Mouse (Mus musculus) right cerebral cortex, postnatal 4 days (tissue): ENCODE data around the gene Olfr815.
"Not testable (repeated sequence)": the region's sequence is repeated elsewhere in the genome, so short reads cannot be mapped to it uniquely, and the experiment has no call there.

Experiments used
- DNase-seq: peaks from one replicate; pipeline ENCODE4 v3.0.0-alpha.2; 2022

Gene Olfr815

DNA sequence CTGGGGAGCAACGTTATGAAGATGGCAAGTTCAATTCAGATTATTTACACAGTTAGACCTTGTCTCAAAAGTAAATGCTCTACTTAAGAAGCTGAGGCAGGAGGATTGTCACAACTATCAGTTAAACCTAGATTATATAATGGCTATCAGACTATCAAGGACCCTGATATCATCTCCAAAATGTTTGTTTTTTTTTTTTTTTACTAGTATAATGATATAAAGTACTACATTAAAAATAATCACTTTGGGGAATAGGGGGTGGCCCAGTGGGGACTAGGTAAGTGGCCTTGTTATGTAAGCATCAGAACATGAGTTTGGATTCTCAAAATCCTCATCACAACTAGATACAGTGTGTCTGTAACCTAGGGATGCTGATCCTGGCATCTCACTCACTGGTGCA is at the start of gene Olfr815:
Gene Olfr815 (minus strand): TSS at position 101 of the 400 bp plus-strand sequence.
- not testable (repeated sequence) for DNase-seq

DNA sequence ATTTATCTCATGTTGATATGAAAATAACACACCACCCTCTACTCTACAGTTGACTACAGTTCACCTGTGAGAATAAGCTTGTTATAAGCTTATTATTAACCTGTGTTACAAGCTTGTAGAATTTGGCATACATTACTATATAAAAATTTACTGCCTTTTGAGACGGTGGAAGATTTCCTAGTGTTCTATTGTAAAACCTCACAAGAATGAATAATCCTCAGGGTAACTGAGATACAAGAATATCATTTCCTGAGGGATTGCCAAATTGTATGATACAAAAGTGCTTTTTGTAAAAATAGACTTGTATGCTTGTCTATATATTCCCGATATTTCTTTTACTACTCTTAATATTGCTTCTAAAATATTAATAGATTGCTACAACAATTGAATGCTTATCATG is 43.3 kb upstream of the Olfr815 start, which contains the start of gene Olfr818:
Gene Olfr818 (minus strand): TSS at position 101 of the 400 bp plus-strand sequence.
- no peak for DNase-seq

DNA sequence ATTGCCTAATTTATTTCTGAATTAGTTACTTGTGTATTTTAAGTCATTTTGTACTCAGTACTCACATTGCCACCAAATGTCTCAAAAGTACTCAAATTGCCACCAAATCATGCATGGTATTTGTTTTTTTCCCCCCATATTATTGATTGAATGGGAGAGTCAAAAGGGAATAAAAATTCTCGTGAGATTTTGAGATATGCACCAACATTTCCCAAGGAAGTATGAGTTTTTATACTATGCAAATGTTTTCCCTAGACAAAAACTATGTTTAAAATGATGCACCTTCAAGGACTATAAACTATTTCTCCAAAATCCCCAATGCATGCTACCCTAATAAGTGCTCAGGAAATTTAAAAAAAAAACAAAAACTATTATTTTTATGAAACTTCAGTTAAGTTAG is 9.8 kb upstream of the Olfr815 start, which contains the start of gene Olfr816:
Gene Olfr816 (minus strand): TSS at position 101 of the 400 bp plus-strand sequence.
- no peak for DNase-seq

DNA sequence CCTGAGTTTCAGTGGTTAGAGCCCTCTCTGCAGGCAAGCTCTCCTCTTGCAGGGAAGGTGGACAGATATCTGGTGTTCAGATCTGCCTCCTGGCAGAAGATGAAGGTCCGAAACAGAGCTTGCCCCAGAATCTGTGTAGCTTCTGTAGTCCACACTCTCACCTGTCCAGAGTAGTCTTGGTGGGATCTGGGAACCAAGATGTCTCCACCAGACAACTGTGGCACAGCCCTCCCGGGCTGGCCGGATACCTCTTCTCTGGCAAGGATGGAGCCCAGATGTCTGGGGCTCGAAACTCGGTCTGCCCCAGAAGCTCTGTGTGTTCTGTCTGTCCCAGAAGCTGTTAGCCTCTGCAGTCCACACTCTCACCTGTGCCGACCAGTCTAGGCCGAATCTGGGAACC is 19.7 kb downstream of the Olfr815 start:
- DNase-seq: no peak

DNA sequence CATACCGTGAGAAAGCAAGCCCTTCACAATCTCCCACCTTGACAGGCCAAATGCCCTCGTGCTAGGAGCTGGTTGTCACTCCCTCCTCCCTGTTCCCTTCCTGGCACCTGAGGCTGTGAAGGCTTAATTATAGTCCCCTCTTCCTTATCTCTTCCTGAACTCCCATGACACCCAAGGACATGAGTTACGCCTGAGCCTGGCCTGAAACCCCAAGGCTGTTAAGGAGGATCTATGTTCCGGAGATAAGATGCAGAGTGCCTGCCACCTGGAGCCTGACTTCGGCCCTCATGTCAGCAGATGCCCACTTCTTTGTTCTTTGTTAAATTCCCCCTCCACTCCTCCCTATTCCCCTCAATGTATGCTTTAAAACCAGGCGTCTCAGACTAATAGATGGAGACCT is 20.2 kb downstream of the Olfr815 start:
- not testable (repeated sequence) for DNase-seq

GRCm38 (mm10) chr10:129879751-129880150 is 25.9 kb downstream of the Olfr815 start, which contains the start of gene Olfr814:
TSS of gene Olfr814 (minus strand) at chr10:129879851.
- not testable (repeated sequence) for DNase-seq

DNA sequence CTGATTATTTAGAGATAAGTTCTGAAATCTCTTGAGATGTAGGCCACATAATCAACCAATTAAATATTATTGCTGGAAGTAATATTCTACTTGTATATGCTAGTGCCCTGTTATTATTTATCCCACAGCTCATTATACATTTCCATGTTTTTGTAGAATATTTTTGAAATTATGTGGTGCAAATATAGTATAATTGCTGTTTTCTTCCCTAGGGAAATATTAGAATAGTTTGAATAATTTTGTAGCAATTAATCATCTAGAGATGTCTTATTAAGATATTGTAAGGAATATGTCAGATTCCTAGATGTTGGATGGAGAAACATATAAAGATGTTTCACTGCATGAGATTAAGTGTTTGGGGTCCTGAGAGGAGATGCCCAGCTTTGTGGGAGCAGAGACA is 50.6 kb downstream of the Olfr815 start, which contains the start of gene Olfr813:
Gene Olfr813 (plus strand): TSS at position 301 of the 400 bp plus-strand sequence.
- DNase-seq: no peak
